Mouse (Mus musculus): ENCODE data around the gene Fgfr2.

Fgfr2 gene

DNA sequence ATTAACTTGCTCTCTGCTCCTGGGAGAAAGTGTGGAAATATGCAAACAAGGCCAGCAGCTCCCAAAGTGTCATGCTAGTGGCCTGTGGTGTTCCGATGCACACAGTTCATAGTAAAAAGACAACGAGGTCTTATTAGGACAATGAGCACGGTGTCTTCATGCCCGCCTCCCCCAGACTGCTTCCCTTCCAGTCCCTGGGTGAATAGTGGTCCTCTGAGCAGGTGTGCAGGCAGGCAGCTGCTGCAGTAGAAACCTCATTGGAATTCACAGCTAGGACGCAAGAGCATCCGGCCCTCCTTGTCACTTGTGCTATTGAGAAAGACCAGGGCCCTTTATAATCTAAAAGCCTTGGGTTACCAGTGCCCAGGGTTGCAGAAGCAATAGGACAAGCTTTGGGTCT lies 2409.8 kb downstream of the Fgfr2 start:
- in situ Hi-C loops (cut with MboI; ENCODE audit: unreplicated experiment in 2 of 2): no loop called here

DNA sequence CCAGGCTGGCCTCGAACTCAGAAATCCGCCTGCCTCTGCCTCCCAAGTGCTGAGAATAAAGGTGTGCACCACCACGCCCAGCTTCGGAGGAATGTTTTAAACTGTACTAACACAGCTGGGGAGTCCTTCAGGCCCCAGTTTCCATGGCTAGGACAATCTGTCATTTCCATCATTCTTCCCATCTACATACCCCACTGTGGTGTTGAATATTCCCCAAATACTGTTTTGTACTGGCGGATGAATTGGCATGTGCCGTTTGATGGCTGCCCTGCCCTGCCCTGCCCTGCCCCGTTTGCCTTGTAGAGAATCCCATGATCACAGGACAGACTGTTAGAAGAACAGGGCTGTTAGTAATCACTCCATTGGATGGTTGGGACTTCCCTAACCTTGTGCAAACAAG lies 2411.3 kb downstream of the Fgfr2 start:
- in situ Hi-C loops (cut with MboI; ENCODE audit: unreplicated experiment in 2 of 2): no loop called here

DNA sequence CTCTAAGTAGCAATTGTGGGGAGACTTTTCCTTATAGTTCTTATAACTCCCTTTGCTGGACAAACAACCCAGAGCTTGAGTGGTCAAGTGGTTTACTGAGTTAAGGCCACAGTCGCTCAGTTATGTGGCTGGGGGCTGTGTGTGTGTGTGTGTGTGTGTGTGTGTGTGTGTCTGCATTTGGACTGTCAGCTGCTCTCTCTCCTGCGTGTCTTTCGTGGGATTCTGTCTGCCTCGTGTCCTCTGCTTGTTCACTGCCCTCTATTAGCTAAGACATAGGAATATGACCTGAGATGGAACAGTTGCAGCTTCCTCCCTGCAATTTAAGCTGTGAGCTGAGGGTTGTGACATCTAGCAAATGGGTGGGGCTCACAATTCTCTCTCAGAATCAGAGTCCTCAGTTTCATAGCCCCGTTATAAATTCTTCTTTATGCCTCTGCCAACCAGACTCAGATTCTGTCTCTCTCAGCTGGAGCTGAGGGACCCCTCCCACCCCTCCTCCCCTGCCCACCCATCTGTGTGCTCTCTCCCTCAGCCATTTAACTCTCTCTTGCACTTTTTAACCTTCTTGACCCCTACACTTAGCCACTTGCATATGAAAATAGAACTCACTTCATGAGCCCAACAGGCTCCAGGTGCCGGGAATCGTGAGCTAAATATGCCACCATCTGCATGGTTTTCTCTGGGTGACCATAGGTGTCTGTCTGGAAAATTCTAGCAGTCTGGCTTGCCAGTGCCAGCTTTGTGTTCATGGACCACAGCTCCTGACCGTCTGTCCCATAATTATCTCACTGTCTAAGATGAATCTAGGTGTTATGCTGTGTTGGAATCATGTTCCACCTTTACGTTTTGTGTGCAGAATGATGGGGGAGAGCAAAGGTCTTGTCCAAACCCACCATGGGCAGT lies 2413.5 kb downstream of the Fgfr2 start:
- in situ Hi-C loops (cut with MboI; ENCODE audit: unreplicated experiment in 2 of 2): no loop called here

DNA sequence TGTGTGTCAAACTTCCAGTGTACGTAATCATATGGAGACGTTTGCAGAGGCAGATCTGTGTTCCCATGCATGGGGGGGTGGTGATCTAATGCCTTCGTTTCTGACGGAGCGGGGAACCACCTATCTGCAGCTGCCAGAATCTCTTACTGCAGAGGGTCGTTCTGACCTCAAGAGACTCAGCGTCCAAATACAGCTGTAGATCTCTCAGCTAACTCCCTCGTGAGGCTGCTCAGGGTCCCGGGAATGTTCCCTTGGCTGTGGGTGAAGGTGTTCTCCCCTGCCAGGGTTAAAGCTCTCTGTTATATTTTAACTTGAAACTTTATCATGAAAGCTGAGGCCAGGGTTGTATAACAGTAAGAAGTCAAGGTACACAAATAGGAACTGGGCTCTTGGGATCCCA lies 2414.2 kb downstream of the Fgfr2 start:
- in situ Hi-C loops (cut with MboI; ENCODE audit: unreplicated experiment in 2 of 2): no loop called here

DNA sequence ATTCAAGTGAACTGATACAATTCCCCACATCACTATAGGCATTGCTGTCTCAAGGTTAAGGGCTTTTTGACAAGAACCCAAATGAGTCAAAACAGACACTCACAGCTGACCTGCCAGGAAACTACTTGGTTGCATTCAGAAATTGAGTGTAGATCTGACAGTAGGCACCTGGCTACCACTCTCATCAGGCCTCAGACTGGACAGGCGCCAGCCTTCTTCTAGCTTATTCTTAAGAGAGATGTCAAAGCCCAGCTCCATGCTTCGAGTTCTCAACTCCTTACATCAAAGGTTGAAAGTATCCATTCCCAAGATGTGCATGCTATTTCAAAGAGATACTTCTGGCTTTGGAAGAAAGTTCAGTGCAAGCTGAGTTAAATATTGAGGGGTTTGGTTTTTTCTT lies 2417.9 kb downstream of the Fgfr2 start:
- in situ Hi-C loops (cut with MboI; ENCODE audit: unreplicated experiment in 2 of 2): no loop called here

DNA sequence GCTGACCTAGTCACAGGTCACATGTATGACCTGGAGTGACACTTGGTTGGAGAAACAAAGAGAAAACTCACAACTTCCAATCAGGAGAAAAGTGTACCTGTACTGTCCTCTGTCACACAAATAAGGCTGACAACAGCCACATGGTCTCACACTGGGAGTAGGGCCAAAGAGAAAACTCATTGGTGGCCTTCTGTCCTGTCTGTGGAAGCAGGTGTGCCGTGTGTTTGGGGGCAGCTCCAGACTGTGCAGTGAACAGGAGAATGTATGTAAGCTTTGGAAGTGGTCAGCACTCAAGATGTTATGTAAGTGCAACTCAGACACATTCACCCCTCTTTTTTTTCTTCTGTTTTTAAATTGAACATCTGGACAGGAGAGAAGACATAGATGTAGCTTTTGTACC lies 2421.8 kb downstream of the Fgfr2 start:
- in situ Hi-C loops (cut with MboI; ENCODE audit: unreplicated experiment in 2 of 2): no loop called here

DNA sequence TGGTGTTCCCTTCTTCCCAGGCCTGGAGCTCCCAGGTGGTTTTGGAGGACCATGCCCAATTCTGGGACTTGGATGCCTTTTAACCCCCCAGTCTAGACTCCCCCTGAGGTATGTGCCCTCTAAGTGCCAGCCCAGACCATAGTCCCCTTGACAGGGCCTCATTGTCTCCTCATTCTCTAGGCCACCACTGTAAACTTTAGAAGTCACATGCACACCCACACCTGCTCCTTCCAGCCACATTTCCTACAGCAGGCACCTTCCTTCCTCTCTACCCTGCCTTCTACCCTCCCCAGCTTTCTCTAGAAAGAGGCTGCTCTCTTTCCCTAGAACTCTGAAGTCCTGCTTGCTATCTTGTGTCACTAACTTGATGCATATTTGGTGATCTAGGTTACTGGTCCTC lies 2424.7 kb downstream of the Fgfr2 start:
- in situ Hi-C loops (cut with MboI; ENCODE audit: unreplicated experiment in 2 of 2): no loop called here

DNA sequence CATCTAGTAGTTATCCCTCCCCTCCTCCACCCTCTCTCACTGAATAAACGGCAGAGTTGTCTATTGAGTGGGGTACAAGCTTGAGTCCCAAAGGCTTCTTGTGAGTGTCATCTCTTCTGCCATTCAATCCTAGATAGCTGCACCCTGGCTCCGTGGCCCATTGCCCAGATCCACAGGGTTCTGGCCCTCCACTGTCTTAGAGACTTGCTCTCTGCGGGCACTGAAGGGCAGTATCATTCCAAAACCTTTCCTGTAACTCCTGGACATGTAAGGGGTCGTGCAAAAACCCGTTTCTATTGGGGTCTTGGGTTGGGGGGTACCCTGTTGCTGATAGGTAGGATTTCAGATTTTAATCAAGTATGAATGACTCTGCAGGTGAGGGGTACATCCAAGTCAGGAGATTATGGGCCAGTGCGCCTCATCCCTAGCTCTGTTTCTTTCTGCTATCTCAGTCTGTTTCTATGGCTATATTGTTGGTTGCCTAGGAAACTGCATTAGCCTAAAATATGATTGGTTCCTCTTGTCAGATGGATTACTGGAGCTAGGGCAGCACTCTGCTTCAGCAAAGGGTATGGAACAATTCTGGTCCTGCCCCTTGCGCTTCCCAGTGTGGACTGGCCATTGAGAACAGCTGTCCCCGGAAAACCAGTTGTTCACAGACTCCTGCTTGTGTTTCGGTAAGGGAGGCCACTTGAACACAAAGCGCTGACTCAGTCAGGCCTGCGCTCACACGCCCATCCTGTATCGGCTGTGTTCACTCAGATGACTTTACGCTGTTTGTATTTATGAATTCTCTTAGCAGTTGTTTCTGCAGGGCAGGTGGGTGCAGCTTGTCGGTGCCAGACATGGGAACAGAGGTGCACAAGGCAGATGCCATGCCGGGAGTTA lies 2426.6 kb downstream of the Fgfr2 start:
- in situ Hi-C loops (cut with MboI; ENCODE audit: unreplicated experiment in 2 of 2): no loop called here

DNA sequence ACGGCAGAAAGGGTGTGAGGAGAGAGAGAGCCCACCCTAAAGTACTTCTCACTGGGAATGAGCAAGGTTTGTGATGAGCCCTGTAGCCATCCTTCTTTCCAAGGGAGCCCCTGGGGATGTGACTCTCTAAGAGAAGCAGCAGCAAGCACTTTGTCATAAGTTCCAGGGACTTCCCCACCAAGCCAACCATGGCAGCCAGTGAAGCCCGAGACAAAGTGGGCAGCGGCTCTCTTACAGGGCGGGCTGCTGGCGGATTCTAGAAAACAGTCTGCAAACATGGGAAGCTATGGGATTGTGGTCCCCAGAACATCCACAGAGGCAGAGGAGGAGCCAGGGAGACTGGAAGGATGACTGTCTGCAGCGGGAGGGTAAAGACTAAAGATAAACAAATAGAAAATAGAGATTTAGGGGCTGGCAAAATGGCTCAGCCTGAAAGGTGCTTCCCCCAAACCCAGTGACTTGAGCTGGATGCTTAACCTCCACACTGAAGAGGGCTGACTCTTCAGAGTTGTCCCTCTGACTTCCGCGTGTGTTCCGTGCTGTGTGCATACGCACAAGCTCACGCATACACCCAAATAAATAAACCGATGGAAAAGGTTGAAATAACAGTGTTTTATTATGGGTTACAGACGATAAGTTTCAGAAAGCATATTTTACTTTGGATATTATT lies 2427.3 kb downstream of the Fgfr2 start:
- in situ Hi-C loops (cut with MboI; ENCODE audit: unreplicated experiment in 2 of 2): no loop called here

DNA sequence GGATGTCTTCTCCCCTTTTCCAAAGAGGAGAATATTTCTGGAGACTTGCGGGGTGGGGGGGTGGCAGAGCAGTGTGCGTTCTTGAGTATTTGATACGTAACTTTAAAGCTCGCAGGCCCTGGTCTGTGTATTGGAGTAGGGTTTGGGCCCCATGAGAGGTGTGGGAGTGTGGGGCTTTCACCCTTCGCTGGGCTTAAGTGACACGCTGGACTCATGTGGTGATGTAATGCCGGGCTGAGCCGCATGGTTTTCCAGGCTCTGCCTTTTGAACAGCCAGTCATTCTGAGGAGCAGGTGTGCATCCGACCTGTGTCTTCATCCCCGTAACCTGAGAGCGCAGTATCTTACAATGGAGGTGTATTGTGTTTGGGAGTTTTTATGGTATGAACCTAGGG lies 2429.4 kb downstream of the Fgfr2 start:
- in situ Hi-C loops (cut with MboI; ENCODE audit: unreplicated experiment in 2 of 2): no loop called here

DNA sequence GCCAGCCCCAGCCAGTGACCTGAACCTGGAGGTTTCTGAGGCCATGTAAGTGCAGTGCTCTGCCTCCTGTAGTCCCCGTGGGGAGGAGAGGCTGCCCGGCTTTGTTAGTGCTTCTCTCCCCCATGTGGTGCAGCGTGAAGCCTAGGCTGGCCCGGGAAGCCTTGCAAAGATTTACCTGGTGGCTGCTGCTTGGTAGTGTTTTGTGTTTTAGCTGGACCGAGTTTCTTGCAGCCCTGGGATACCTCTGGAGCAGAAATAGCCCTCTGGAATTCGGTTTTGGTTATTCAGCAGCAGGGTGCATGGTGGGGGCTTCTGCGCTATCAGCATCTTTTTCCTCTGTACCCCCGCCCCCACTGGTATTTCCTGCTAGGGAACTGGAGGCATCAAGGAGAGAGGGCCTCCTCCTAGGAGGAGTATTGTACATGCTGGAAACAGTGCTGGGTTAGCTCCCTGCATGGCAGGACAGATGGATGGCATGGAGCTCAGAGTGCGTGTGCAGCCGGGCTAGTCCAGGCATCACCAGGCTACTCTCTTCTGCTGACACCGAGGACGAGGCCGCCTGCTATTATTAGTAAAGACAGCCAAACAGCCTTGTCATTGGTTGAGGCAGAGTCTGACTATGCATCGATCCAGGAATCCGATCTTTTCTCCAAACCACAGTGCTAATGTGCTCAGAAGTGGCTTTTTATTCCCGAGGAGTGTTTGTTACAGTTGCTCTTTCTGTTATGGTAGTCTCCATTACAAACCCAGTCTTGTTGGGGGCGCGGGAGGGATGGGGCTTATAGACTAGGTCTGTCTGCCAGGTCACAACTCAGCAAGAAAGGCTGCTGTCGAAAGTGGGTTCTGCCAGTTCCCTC lies 2430.0 kb downstream of the Fgfr2 start:
- in situ Hi-C loops (cut with MboI; ENCODE audit: unreplicated experiment in 2 of 2): no loop called here

DNA sequence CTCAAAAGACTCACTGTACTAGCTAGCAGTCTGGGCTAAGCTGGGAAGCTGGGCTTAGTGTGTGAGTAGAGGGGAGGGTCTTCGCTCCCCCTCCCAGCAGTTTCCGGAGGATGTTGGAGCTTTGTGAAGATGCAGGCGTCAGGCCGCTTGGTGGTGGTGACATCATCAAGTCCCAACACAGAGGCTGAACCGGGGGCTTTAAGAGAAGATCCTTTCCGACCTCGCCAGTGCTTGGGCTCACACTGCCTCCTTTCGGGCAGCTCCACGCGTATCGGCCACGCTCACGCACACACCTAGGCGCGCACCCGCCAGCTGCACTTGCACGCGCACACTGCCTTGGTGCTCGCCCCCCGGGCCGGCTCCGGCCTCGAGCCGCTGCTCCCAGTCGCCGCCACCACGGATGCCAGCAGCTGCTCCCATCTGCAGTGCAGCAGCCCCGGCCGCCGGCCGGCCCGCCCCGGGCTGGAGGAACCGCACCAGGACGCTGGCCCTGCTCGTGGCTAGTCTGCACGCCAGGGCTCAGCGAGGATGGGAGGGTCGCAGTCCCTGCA lies 2430.7 kb downstream of the Fgfr2 start:
- in situ Hi-C loops (cut with MboI; ENCODE audit: unreplicated experiment in 2 of 2): no loop called here

DNA sequence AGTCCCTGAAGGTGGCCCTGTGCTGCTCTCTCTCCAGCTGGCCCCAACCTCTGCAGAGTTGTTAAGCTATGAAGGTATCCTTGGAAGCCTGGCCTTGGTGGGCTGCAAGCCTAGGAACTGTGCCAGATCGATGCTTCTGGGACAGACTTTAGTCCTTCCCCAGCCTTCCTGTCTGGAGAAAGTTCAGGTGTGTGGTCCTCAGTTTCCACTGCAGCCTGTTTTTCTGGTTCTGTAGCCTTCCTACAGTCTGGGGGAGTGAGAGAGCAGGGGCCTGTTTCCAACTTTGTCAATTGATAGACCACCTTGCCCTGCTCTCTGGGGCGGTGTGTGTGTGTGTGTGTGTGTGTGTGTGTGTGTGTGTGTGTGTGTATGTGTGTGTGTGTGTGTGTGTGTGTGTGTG lies 2431.2 kb downstream of the Fgfr2 start:
- in situ Hi-C loops (cut with MboI; ENCODE audit: unreplicated experiment in 2 of 2): no loop called here

DNA sequence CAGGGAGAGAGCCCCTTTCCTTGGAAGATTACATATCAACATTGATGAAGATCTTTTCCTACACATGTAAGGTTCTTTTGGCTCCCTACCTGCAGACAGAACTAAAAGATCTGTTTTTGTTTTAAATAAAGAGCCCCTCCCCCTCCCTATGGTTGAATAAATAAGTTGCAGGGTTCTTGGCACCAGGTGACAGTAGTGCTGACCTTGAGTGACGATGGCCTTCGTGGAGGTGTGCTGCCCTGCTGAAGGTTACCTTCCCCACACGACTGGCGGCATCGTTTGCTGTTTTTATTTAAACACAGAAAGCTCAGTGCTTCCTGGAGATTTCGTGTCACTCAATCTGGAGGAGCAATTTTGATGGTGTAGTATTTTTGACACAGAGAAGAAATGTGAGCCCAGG lies 2432.3 kb downstream of the Fgfr2 start:
- in situ Hi-C loops (cut with MboI; ENCODE audit: unreplicated experiment in 2 of 2): no loop called here

DNA sequence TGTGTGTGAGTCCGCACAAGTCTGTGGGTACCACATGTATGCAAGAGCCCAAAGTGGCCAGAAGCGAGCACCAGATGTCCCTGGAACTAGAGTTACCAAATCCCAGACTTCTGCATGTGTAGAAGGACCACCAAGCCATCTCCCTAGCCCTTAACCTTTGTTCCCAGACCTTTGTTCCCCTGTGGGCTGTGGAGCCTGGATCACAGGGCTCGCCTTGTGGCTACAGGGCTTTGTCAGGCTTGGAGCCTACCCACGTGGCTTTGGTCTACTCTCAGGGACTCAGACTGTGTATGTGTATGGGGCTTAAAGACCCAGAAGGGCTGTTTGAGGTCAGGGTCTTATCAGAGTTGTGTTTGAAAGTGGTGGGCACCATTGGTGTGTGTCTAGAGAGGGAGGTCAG lies 2434.5 kb downstream of the Fgfr2 start:
- in situ Hi-C loops (cut with MboI; ENCODE audit: unreplicated experiment in 2 of 2): no loop called here

DNA sequence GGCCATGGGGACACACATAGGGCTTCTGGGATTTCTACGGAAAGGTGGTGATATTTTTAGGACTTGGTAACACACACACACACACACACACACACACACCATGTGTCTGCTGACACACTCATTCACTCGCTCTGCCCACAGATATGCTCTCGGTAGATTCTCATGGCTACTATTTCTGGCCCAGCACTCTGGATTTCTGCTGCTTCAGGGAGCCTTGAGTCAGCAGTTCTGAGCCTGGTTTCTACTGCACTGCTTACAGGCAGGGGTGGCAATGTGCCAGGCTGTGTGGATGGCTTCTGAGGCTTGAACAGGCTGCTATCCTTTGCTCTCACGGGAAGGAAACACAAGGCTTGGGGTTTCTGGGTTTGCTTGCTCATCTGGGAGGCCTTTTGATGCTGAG lies 2441.4 kb downstream of the Fgfr2 start:
- in situ Hi-C loops (cut with MboI; ENCODE audit: unreplicated experiment in 2 of 2): no loop called here

DNA sequence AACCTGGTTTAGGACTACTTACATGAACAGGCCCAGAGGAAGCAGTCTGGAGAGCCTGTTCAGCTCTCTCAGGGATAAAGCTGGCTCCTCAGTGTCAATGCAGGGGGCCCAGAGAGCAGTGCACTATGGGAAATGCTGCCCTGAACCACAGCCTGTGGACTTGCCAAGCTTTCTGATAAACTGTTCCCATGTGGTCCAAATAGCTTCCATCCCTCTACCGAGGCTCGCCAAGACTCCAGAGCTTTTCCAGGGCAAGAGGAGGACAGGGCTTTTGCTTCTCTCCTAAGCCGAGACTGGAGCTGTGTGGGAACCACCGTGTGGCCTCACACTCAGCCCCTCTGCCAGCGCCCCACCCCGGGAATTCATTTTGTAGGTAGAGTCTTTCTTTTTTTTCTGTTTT lies 2444.7 kb downstream of the Fgfr2 start:
- in situ Hi-C loops (cut with MboI; ENCODE audit: unreplicated experiment in 2 of 2): no loop called here

DNA sequence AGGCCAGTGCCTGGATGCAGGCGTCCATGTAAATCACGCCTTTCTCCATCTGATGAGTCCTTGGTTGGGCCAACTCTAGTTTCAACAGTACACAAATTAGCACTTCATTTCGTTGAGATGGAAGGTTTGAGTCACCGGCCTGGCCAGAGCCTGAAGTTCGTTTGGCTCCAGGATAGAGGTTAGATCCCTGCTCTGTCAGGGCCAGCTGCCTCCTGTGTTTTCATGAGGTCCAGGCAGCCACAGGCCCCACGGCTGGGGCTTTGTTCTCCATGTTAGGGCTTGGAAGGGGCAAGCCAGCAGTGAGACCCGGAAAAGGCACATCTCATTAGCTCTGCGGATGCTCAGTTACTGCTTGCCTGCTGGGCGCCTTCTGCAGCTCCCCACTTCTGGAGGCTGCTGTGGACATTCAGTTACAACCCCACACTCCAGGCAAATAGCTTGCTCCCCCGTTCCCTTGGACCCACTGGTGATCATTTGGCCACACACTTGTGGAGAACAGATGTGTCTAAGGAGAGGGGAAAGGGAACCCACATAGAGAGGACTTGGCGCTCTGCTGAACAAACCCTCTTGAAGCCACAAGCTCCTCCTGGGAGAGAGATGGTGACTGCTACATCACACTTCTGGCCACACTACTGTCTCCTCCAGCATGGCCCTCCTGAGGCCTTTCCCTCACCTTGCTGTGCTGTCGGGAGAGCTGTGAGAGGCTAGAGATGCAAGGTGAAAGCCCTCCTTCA lies 2445.4 kb downstream of the Fgfr2 start:
- in situ Hi-C loops (cut with MboI; ENCODE audit: unreplicated experiment in 2 of 2): no loop called here

DNA sequence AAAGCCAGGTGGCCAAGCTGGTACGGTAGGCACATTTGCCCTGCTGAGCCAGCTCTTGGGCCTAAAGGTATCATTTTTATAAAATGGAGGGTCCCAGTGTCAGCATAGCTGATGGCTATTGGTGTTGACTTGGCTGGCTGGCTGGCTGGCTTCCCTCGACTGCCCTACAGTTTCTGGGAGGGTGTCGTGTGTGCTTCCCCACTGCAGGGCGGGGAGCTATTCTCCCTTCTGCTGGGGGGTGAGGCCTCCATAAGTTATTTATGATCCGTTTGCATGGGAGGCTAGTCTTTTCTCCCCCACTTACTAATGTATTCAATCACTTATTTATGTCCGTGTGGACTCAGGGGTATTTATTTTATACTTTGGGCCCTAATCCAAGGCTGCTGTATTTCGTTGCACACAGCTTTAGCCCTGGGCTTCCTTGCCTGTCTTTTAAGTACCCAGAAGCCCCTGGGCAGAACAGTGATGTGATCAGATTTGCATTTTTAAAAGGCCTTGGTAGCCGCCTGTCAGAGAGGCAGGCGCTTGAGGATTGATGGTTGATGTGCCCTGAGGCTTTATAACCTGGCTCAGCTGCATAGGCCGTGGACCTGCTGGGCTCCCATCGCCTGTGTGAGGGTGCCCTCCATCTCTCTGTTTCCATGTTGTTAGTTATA lies 2446.1 kb downstream of the Fgfr2 start:
- in situ Hi-C loops (cut with MboI; ENCODE audit: unreplicated experiment in 2 of 2): no loop called here
